Mouse (Mus musculus): ENCODE data around the gene Tmem43. TPM values are rescaled to one million over a fixed set of nuclear protein-coding genes. Genes with fewer than 3 reads are reported as not detected.

Gene Tmem43
- total RNA-seq, 1 experiment from 2014 or later, result 46.2 TPM

- no peak for ATAC-seq (replicated peaks; ENCODE audit: low read depth, poor library complexity, severe bottlenecking)
These were observed 59.2 kb downstream of the Tmem43 start for GRCm38 (mm10) chr6:91532661-91533060.

GRCm38 (mm10) chr6:91533359-91533758, 59.9 kb downstream of the Tmem43 start:
- no peak for ATAC-seq (replicated peaks; ENCODE audit: low read depth, poor library complexity, severe bottlenecking)

GRCm38 (mm10) chr6:91533771-91534170, 60.3 kb downstream of the Tmem43 start:
- ATAC-seq (replicated peaks; ENCODE audit: low read depth, poor library complexity, severe bottlenecking), result no peak

- no peak for ATAC-seq (replicated peaks; ENCODE audit: low read depth, poor library complexity, severe bottlenecking)
These were observed 60.8 kb downstream of the Tmem43 start for GRCm38 (mm10) chr6:91534268-91534667.

GRCm38 (mm10) chr6:91535231-91535630, 61.7 kb downstream of the Tmem43 start:
- ATAC-seq (replicated peaks; ENCODE audit: low read depth, poor library complexity, severe bottlenecking), result no peak

GRCm38 (mm10) chr6:91536047-91536765, 62.7 kb downstream of the Tmem43 start:
- no peak for ATAC-seq (replicated peaks; ENCODE audit: low read depth, poor library complexity, severe bottlenecking)

Other genes with a start within 250 kb of the Tmem43 start
- gene Wnt7a, start 62.3 kb upstream of the Tmem43 start, total RNA-seq (2017), result not detected in 2 replicates
- gene Chchd4, start 157 bp upstream of the Tmem43 start, total RNA-seq (2017), result 15.3 and 20.3 TPM in 2 replicates
- gene Xpc, start 42.2 kb downstream of the Tmem43 start, total RNA-seq (2017), result 79.1 and 83.1 TPM in 2 replicates
- 371 and 506 TPM in 2 replicates for gene Lsm3, start 42.2 kb downstream of the Tmem43 start, total RNA-seq (2017)
- 30.3 and 37.1 TPM in 2 replicates for gene Slc6a6, start 210.3 kb downstream of the Tmem43 start, total RNA-seq (2017)

All from common myeloid progenitor, adult 5-6 weeks (primary cell).